Mouse (Mus musculus) ES-E14 (cell line): ENCODE data around the gene Lix1. TPM values are rescaled to one million over a fixed set of nuclear protein-coding genes. Genes with fewer than 3 reads are reported as not detected.

Experiments
- DNase-seq: peaks from one replicate; pipeline ENCODE4 v3.0.0-alpha.2; 2013; ENCODE audit warnings: low read depth, low spot score
- H3K27ac ChIP-seq: 2 replicates; pipeline ENCODE4 v1.5.1; 2012; ENCODE audit warnings: low read depth, mild to moderate bottlenecking, low read length, moderate library complexity, mixed read lengths; ENCODE audit not compliant: poor library complexity, insufficient read depth, severe bottlenecking
- H3K36me3 ChIP-seq: 2 replicates; pipeline ENCODE4 v1.6.1; 2012; ENCODE audit warnings: mild to moderate bottlenecking, low read length, moderate library complexity, mixed read lengths; ENCODE audit not compliant: control insufficient read depth, poor library complexity, insufficient read depth, severe bottlenecking
- H3K4me1 ChIP-seq, 2 experiments: fragments of 150-350 bp in 1 of 2; sonication (generic) in 1 of 2; 2 replicates each; pipeline ENCODE4 v1.6.1; 2012; ENCODE audit warnings: low read length in 2 of 2, mild to moderate bottlenecking in 1 of 2, mixed read lengths in 1 of 2; ENCODE audit not compliant: control insufficient read depth in 2 of 2, insufficient read depth in 2 of 2, poor library complexity in 1 of 2
- H3K4me3 ChIP-seq, 2 experiments: fragments of 150-350 bp in 1 of 2; sonication (generic) in 1 of 2; 2 replicates each; pipeline ENCODE4 v1.5.1; 2012; ENCODE audit warnings: low read length in 2 of 2, low read depth in 1 of 2, mild to moderate bottlenecking in 1 of 2, mixed read lengths in 1 of 2; ENCODE audit not compliant: insufficient read depth in 1 of 2, poor library complexity in 1 of 2, severe bottlenecking in 1 of 2
- H3K9ac ChIP-seq: 2 replicates; pipeline ENCODE4 v1.6.1; 2012; ENCODE audit warnings: low read depth, mild to moderate bottlenecking, low read length, mixed read lengths; ENCODE audit not compliant: poor library complexity, insufficient read depth, severe bottlenecking
- H3K9me3 ChIP-seq: fragments of 150-350 bp; sonication (generic); 2 replicates; pipeline ENCODE4 v1.6.1; 2012; ENCODE audit warnings: low read depth, mild to moderate bottlenecking, low read length; ENCODE audit not compliant: control insufficient read depth, insufficient read depth
- CHD2 ChIP-seq: IDR thresholded peaks from 2 replicates; pipeline ENCODE4 v1.6.1; 2014; ENCODE audit warnings: mild to moderate bottlenecking, low read depth, low read length, inconsistent platforms
- HCFC1 ChIP-seq: IDR thresholded peaks from 2 replicates; pipeline ENCODE4 v1.6.1; 2012; ENCODE audit warnings: low read length, inconsistent platforms, borderline replicate concordance; ENCODE audit not compliant: insufficient read depth
- MAFK ChIP-seq: IDR thresholded peaks from 2 replicates; pipeline ENCODE4 v1.6.1; 2014; ENCODE audit warnings: mild to moderate bottlenecking, low read depth, low read length, inconsistent platforms; ENCODE audit not compliant: insufficient read depth
- ZC3H11A ChIP-seq: IDR thresholded peaks from 2 replicates; pipeline ENCODE4 v1.6.1; 2012; ENCODE audit warnings: low read depth, mild to moderate bottlenecking, inconsistent platforms, low read length, borderline replicate concordance
- ZNF384 ChIP-seq: IDR thresholded peaks from 2 replicates; pipeline ENCODE4 v1.6.1; 2012; ENCODE audit warnings: low read depth, low read length, inconsistent platforms
- in situ Hi-C, 2 experiments: fragments of 600-800 bp; cut with MboI; formaldehyde crosslinking; loops; one replicate each; pipeline ENCODE4 v1.15.1; 2025; ENCODE audit warnings: low sequenced_read_pairs in 2 of 2, inconsistent platforms in 1 of 2; ENCODE audit not compliant: unreplicated experiment in 2 of 2
- total RNA-seq: library from RNA; depleted of rRNA; stranded (reverse); fragments of 300-350 nt; gene quantifications from 2 replicates; pipeline ENCODE4 v1.2.3, GENCODE M21; 2012; rRNA removed

Gene Lix1
- total RNA-seq: 0.95 and 2.3 TPM in 2 replicates

DNA sequence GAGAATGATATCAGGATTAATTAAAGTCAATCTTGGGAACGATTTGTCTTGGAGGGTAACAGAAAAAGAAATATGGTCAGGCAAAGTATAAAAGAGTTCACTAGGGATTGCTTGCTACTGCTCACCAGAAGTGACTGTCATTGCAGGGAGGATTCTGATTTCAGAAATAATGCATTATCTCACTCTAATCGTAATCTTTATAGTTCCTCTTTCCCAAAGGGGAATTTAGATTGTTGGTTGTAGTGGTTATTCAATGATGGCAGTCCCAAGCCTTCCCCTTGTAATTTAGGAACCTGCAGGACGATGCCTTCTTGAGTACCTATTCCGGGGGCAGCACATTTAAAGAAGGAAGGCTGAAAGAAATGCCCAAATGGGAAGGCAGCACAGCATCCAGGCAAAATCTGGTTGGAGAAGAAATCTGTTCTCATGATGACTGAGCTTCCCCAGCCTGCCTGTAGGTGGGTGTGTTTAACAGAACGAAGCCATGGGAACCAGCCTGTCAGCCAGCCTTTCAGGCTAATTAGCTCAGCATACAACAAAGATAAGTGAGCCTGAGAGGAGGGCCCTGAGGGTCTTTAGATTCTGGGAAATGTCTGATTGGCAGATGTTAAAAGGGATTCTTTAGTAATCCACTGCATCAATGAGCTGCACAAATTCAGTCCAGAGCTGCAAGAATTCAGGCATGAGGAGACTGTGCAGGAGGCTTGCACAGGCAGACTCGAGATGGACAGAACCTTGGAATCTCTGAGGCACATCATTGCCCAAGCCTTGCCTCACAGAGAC is at the start of gene Lix1:
Gene Lix1, plus strand, starts transcription at position 451 of the 783 bp plus-strand sequence.
- no peak within 1 kb of the TSS for H3K4me3 ChIP-seq
- TF ChIP-seq ZC3H11A: peak; percentile 58; the same call in 1 of the 2 replicates
- no peak for TF ChIP-seq ZNF384
- H3K27ac ChIP-seq: no peak within 1 kb of the TSS
- in situ Hi-C loops: no loop called here
- H3K9ac ChIP-seq: no peak within 1 kb of the TSS
- peaks cover 0 to 2% of the 10 kb centered on the region in 2 experiments; a peak in 1 of 4 replicates for H3K4me1 ChIP-seq
- peak; percentile 57 for DNase-seq
- H3K36me3 ChIP-seq: no peaks in the 10 kb centered on the region
- H3K9me3 ChIP-seq: no peaks in the 10 kb centered on the region

DNA sequence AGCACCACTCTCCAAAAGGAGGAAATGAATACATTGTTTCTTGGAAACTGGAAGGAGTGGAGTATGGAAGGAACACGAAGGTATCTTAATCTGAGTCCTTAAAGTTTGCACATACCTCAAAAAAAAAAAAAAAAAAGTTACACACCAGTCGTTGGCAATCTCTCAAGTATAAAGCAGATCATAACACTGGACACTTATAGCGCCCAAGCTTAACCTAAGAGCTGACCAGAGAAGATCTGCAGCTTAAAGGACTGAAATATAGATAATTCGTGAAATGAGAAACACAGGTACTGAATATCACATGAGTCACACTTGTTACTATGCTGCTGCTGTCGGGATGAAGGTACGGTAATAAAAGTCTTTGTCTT is 28.9 kb upstream of the Lix1 start:
- TF ChIP-seq MAFK (no peak), ZNF384 (peak; percentile 84; the same call in 1 of the 2 replicates)
- Histone ChIP-seq H3K27ac (no peak overlapping the region), H3K4me3 (peak overlapping the region; percentile 62 to 81), H3K9ac (peak overlapping the region; percentile 75), H3K9me3 (no peaks in the 10 kb centered on the region), H3K4me1 (no peaks in the 10 kb centered on the region), H3K36me3 (no peaks in the 10 kb centered on the region)
- in situ Hi-C loops: no loop called here
- no peak for DNase-seq

DNA sequence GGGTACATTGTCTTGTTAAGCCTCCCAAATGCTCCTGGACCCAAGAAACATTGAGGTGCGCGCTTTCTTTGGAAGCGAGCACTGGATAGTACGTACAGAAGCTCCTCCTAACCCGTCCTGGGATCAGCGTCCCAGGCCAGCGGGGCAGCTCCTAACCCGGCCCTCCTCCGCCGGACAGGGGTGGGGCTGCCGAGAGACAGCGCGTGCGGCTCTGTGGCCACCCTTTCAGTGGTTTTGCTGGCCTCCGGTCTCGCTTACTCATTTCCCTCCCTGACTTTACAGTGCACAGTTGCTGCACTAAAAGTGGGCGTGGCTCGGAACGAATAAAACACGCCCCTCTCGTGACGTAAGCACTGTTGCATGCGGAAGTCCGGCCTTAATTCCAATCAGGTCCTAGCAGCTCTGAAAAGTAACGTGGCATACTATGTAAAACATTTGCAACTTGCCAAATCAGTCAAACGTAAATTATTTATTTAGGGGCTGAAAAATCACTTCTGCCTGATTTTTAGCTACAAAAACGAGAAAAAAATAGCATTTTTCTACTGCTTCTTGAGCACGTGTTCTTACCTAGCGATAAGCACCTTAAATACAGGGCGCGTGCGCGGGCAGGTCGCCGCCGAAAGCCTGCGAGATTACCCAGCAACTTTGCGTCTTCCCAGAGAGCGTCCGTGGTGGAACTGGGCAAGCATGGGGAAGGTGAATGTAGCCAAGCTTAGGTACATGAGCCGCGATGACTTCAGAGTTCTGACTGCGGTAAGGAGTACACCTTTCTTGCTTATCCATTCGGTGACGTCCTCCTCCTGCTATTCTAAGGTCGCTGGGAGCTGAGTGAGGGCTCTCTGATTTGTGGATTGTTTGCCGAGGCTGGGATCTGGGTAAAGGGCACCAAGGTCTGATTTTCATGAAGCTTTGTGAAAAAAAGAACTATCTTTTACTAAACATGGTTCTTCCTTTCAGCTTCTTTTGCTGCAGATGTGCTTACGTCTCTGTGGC is 28.3 kb upstream of the Lix1 start, which contains the start of gene Riok2:
Gene Riok2, plus strand, starts transcription at position 392 of the 993 bp plus-strand sequence.
- H3K4me1 ChIP-seq: no peaks in the 10 kb centered on the region
- H3K9me3 ChIP-seq: no peaks in the 10 kb centered on the region
- in situ Hi-C loops: no loop called here
- peak within 1 kb of the TSS; percentile 55 for H3K27ac ChIP-seq
- peak within 1 kb of the TSS; percentile 79 to 81 for H3K4me3 ChIP-seq
- TF ChIP-seq ZNF384 (no peak), MAFK (no peak), HCFC1 (peak; percentile 73; the same call in 1 of the 2 replicates), CHD2 (peak; percentile 90), ZC3H11A (no peak)
- H3K9ac ChIP-seq: peak within 1 kb of the TSS; percentile 91
- H3K36me3 ChIP-seq: no peaks in the 10 kb centered on the region; the same call in 1 of the 2 replicates
- DNase-seq: peak; percentile 99

DNA sequence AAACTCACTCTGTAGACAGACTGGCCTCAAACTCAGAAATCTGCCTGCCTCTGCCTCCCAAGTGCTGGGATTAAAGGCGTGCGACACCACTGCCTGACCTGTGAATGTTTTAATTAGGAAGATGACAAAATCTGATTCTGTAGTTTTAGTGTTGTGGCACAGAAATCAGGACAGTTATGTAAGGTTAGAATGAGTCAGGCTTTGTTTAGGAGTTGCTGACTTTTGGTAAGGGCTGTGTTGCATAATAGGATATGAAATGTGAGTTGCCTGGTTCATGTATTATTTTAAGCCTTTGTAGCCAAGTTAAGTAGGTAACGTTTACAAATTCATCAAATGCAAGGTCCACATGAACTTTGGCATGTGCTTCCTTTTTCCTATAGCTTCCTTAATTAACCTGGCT is 26.9 kb upstream of the Lix1 start:
- TF ChIP-seq HCFC1 (no peak), CHD2 (no peak), ZNF384 (no peak), ZC3H11A (no peak), MAFK (no peak)
- DNase-seq: no peak
- Histone ChIP-seq H3K36me3 (peaks cover under 1% of the 10 kb centered on the region; the same call in 1 of the 2 replicates), H3K9me3 (no peaks in the 10 kb centered on the region), H3K4me1 (no peaks in the 10 kb centered on the region), H3K27ac (no peak overlapping the region), H3K4me3 (peak overlapping the region; percentile 14 to 79; a peak in 3 of 4 replicates), H3K9ac (peak overlapping the region; percentile 38; the same call in 1 of the 2 replicates)
- in situ Hi-C loops: no loop called here
